9 mouse cellular contexts compared by ENCODE assay signal in genomic region chr14:121455527-121455926, GRCm38 (mm10). TPM values are rescaled to one million over a fixed set of nuclear protein-coding genes. Genes with fewer than 3 reads are reported as not detected.
A peak's percentile ranks its signal among the peaks of the same experiment; 100 is the strongest.
DNase-seq lines count a peak whose midpoint lies in the region; ATAC-seq and TF ChIP-seq lines count a peak whose summit lies in the region.
"Had no signal": no experiment of that assay in that cellular context is flagged by ENCODE, and none has a peak within 500 bp of the region (broad histone marks: within the 10 kb centered on the region; RNA-seq: fewer than 3 reads in every experiment).

No protein-coding gene starts in this region.

- H3K4me1 ChIP-seq in heart, embryonic 12.5 days (replicated peaks): no peaks in the 10 kb centered on the region; the same call in 1 of the 2 replicates

- intact Hi-C loops in gastrocnemius, postnatal 36 days (cut with DNase I): no loop called here

- no peak overlapping the region for H3K9ac ChIP-seq in heart, embryonic 12.5 days
- H3K9ac ChIP-seq: liver, embryonic 15.5 days had no signal

- peaks cover 6% of the 10 kb centered on the region; the same call in 1 of the 2 replicates for H3K9me3 ChIP-seq in heart, embryonic 12.5 days (replicated peaks)
- H3K9me3 ChIP-seq: liver, embryonic 15.5 days had no signal

- 8% methylated on average over 6 of the region's 6 CpGs for WGBS in heart, embryonic 12.5 days

- no peak overlapping the region for H3K4me3 ChIP-seq in heart, embryonic 12.5 days
- no peak overlapping the region for H3K4me3 ChIP-seq in layer of hippocampus, adult 2 months
- H3K4me3 ChIP-seq: liver, embryonic 15.5 days had no signal

- in situ Hi-C loops in Patski (cut with MboI; ENCODE audit: low pct_unique_long_range_greater_than_20kb): loop anchor here (5.0 to 10.0 kb wide), 2 partner anchors 483 to 621 kb away; no protein-coding TSS in a partner anchor

- POLR2A ChIA-PET in Patski (lab: Charles Lee): interaction anchor here (0.6 to 0.7 kb wide), 3 partner anchors 113 to 229 kb away, joined by 3 read pairs; no protein-coding TSS in a partner anchor

- no peaks in the 10 kb centered on the region for H3K36me3 ChIP-seq in heart, embryonic 12.5 days
- H3K36me3 ChIP-seq: liver, embryonic 15.5 days had no signal

- no peak for ATAC-seq in heart, embryonic 12.5 days (ENCODE audit: insufficient number of reproducible peaks, low FRiP score)
- no peak for ATAC-seq in Patski

- TF ChIP-seq CTCF in Patski (IDR thresholded peaks at IDR 0.05): peak; percentile 86
- TF ChIP-seq CTCF in layer of hippocampus, adult 2 months (conservative IDR thresholded peaks at IDR 0.05): peak; percentile 88

- no peak overlapping the region for H3K27ac ChIP-seq in heart, embryonic 12.5 days (ENCODE audit: poor library complexity, severe bottlenecking)
- no peak overlapping the region for H3K27ac ChIP-seq in layer of hippocampus, adult 2 months
- H3K27ac ChIP-seq: liver, embryonic 15.5 days had no signal

- H3K4me2 ChIP-seq in heart, embryonic 12.5 days: no peak overlapping the region
- H3K4me2 ChIP-seq: liver, embryonic 15.5 days had no signal

- peak; percentile 38 to 85 for DNase-seq in heart, adult 18-20 months
- no peak for DNase-seq in Patski (ENCODE audit: low read depth, low spot score)
- peak; percentile 71 to 73 for DNase-seq in cerebellum, postnatal 10 days
- DNase-seq in gastrocnemius, postnatal 36 days: peak; percentile 19 to 47
- peak; percentile 47 to 74 for DNase-seq in layer of hippocampus, adult 2 months (ENCODE audit: low spot score in 2 of 2)
- DNase-seq in lung, postnatal 36 days: peak; percentile 78
- peak; percentile 55 to 78 for DNase-seq in spleen, postnatal 10 days (ENCODE audit: low spot score in 2 of 2)

- no peaks in the 10 kb centered on the region for H3K27me3 ChIP-seq in heart, embryonic 12.5 days (replicated peaks)
- H3K27me3 ChIP-seq in Patski: no peaks in the 10 kb centered on the region

- CTCF ChIA-PET in Patski (lab: Charles Lee): interaction anchor here (0.6 to 2.1 kb wide), 20 partner anchors 8 to 624 kb away, joined by 3 to 13 read pairs (median 4); no protein-coding TSS in a partner anchor

RNA-seq across cellular contexts. Expression of gene Slc15a1, which starts 49.5 kb away (rescaled TPM):
- total RNA-seq in heart, adult 18-20 months (2021): not detected
- polyA plus RNA-seq in heart, embryonic 12.5 days (2016; fragmentation: Nextera tagmentation; extraction: Ambion mirVana): 0.13 TPM in 1 of 2 replicates, not detected in the other
- polyA plus RNA-seq in Patski (2021): 0.01 TPM
- total RNA-seq in gastrocnemius, postnatal 36 days (2021): not detected
- not detected for total RNA-seq in layer of hippocampus, adult 2 months (2021)
- polyA plus RNA-seq: liver, embryonic 15.5 days had no signal
